Mouse (Mus musculus) c-Kit-positive CD71-negative TER-119-negative erythroid progenitor cells, embryonic 14.5 days (primary cell): ENCODE measurements around the gene Tcf12.

Experiments used
- DNase-seq: peaks from one replicate; pipeline ENCODE4 v3.0.0-alpha.2; 2013; ENCODE audit warnings: low read depth

Gene Tcf12

DNA sequence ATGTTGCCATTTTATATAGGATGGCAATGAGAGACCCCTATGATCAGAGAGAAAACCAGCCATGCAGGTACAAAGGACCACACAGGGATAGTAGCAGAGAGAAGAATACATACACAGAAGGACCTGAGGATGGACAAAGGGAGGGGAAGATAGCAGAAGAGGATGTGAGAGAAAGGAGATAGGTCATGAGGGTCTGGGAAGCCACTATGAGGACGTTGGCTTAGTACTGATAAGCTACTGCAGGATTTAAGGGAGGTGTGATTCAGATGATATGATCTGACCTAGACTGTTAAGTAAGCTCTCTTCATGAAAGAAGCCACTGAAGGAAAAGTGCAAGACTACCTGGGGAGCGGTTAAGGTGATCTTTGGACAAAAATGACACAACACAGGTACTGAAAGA lies 205.1 kb downstream of the Tcf12 start:
- no peak for DNase-seq

GRCm38 (mm10) chr9:71898852-71899251 lies 212.8 kb downstream of the Tcf12 start:
- no peak for DNase-seq

- no peak for DNase-seq
These were observed 214.3 kb downstream of the Tcf12 start for GRCm38 (mm10) chr9:71897399-71897798.

- DNase-seq, result peak; percentile 49
These were observed 215.5 kb downstream of the Tcf12 start for GRCm38 (mm10) chr9:71895931-71896724.

- no peak for DNase-seq
These were observed 216.4 kb downstream of the Tcf12 start for GRCm38 (mm10) chr9:71895291-71895690.

DNA sequence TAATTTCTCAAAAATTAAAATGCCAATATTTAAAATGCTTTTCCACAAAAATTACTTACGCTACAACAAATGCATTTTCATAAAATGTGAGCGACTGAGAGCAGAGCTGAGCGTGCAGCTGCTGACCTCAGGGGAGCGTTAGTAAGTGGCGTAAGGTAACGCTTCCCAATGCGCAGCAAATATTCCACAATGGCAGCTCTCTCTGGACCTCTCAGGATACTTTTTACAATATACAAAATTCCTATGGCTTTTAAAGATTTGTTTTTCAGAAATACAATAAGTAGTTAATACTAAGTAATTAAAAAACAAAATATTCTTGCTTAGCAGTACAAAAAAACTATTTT lies 216.8 kb downstream of the Tcf12 start:
- DNase-seq, result no peak

DNA sequence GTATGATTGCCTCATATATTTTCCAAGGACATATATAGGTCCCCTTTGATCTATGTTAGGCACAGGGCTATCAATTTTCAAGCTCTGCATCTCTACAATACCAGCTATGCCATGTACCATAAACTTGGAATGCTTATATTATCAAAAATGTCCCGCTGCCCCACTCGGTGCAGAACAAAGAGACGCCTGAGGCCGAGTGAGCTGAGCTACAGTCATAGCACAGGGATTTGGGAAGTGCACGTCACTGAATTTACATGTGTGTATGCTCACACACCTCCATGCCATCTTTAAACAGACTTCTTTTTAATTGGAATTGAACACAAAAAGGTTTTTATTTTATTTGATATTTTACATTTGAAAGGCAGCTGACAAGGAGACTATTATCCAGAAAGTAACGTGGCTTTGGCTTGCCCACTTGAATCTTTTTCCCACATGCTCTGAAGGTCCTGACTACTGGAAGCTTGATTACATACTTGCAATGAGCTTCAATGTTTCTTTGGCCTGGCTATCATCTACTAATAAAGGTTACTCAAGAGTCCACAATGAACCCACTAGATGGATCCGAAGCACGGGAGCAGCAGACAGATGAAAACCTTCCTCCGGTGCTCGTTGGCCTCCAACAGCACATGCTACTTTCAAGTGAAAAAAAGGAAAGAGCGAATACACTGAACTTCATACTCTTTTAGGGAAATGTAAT lies 217.3 kb downstream of the Tcf12 start:
- no peak for DNase-seq

GRCm38 (mm10) chr9:71888450-71888849 lies 223.2 kb downstream of the Tcf12 start:
- no peak for DNase-seq

DNA sequence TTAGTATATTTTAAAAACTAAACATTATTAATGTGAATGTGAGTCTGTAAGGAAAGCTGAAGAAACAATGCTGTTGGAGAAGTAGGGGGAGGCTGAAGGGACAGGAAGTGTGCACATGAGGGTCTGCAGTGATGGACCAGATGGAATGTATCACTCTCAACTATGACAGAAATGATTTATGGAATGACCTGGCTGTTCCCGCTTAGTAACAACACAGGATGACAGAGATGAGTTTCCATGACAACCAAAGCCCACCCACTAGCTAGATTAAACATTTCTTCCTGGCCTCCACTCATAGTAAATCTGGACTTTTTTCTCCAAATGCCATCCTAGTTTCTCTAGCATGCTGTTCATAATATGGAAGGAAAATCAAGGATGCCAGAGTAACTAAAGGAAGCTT lies 231.0 kb downstream of the Tcf12 start:
- no peak for DNase-seq

GRCm38 (mm10) chr9:71879972-71880371 lies 231.7 kb downstream of the Tcf12 start:
- no peak for DNase-seq

DNA sequence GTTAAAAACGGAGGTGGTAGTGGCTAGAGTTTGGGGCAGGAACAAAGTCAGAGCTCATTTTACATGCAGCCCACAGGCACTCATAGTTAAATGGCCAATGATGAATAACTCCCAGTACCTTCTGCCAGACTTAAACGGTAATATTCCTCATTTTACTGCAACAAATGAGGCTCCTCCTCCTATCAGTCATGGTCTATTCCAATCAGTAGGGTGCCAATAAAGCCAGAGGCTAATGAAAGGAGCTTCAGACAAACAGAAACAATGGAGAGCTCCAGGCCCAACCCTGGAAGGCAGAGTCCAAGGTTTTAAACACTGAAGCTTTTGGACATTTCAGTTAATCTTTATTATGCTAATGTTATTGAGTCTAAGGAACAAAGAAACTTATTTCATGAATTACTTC lies 232.3 kb downstream of the Tcf12 start:
- DNase-seq, result no peak

DNA sequence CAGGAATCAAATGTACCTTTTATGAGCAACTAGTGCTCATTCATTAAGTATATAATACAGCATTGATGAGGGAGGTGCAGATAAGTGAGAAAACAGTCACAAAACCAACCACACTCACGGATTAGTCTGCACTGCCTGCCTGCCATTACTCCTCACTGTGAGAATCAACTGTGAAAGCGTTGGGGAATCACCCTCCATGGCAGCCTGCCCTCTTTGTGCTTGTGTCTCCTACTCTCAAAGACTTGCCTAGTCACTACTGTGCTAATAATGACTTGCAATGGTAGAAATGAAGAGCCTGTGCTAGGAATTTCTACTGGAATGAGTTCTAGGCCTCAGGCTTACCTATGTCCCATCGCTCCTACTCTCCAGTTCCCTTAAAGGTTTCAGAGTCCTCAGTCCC lies 233.8 kb downstream of the Tcf12 start:
- DNase-seq, result no peak

- no peak for DNase-seq
These were observed 236.9 kb downstream of the Tcf12 start for GRCm38 (mm10) chr9:71874761-71875160.

DNA sequence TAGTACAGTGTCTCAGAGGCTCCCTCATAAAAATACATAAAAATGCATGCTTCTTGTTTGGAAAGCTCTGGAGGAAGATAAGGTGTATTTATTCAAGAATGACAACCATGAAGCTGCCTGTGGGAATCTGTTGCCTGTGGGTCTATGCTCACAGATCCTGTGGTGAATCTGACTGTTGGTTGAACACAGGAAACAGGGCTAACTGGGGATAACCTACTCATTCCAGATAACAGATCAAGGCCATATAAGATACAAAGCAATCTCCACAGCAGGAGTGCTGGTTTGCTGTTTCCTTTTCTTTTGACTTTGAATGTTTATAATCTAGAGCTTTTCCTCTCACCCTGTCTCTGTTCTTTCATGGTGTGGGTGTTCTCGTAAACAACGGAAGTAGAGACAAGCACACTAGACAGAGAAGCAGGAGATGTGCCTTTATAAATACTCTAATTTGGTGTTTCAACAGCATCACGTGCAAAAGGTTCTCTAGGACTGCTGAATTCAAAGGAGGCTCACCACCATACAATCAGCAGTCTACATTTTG lies 237.6 kb downstream of the Tcf12 start:
- DNase-seq, result no peak

GRCm38 (mm10) chr9:71863338-71863737 lies 248.3 kb downstream of the Tcf12 start:
- DNase-seq, result no peak

GRCm38 (mm10) chr9:71861629-71862028 lies 250.0 kb downstream of the Tcf12 start:
- no peak for DNase-seq

DNA sequence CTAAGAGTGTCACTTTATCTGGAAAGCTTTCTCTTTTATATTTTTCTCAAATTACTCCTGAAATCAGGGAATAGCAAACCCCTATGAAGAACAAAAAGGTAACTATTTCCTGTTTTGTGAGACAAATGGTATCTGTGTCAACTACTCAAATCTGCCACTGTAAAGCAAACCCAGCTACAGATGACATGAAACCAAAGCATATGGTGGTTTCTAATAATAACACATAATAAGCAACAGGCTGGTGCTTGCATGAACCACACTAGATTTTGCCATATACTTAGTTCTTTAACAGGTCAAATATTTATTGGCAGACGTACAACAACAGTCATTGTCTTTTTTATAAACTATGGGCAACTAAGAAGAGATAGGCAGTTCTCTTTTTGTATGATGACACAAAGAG lies 253.7 kb downstream of the Tcf12 start:
- DNase-seq, result no peak

- no peak for DNase-seq
These were observed 257.8 kb downstream of the Tcf12 start for GRCm38 (mm10) chr9:71853904-71854303.

DNA sequence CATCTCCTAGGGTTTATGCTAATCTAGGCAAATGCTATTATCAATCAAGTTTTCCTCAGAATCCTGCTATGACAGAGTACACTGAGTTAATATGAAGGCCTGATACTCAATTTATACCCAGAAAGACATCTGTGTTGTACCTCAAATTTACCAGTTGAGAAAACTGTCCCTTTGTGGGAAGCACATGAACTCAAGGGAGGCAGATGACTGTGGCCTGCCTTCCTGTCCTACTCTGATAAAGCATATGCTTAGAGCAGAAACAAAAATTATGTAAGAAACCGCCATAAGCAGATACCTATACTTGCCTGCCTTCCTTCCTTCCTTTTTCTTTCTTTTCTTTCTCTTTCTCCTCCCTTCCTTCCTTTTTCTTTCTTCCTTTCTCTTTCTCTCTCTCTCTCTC lies 261.4 kb downstream of the Tcf12 start:
- no peak for DNase-seq

GRCm38 (mm10) chr9:71848392-71848791 lies 263.3 kb downstream of the Tcf12 start:
- peak; percentile 6 for DNase-seq

DNA sequence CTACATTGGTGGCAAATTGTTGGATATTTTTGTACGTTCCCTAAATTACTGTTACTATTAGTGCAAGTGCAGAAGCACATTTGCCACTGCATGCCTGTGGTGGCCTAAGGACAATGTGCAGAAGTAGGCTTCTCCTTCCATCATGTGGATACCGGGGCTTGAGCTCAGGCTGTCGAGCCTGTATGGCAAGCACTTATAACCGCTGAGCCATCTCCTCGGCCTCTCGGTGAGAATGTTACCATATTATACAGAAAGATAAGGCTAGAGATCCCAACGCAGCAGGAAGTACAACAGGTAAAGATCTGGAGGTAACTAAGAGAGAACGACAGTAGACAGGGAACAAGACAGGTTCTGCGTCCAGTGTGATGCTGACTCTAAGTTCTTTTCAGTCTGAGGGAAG lies 263.8 kb downstream of the Tcf12 start:
- no peak for DNase-seq

DNA sequence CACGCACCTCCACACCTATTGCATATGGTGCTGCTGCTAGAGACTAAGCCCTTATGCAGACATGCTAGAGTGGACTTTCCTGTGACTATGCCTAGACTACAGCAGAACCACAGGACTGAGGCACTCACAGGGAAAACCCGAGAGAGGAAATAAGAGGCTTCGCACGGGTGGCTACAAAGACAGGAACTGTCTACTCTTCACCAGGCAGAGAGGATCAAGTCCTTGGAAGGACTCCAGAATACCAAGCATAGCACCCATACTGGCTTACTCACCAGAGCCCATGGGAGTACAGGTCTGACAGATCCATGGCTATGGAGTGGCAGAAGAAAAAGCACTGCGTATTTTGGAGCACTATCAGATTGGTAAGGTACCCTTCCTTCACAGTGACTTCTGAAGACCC lies 269.8 kb downstream of the Tcf12 start:
- DNase-seq, result no peak

GRCm38 (mm10) chr9:71837366-71837765 lies 274.3 kb downstream of the Tcf12 start:
- DNase-seq, result no peak

- DNase-seq, result no peak
These were observed 275.3 kb downstream of the Tcf12 start for GRCm38 (mm10) chr9:71836366-71836765.
